Mouse (Mus musculus): Measurements from ENCODE around the gene Spire2.

- TF ChIP-seq TAL1 (IDR thresholded peaks at IDR 0.05; ENCODE audit: low read length) = no peak
- no peak for TF ChIP-seq GATA1 (IDR thresholded peaks at IDR 0.05; ENCODE audit: low read length)
Observed at GRCm38 (mm10) chr8:123328552-123328951, 4.0 kb upstream of the Spire2 start.

Data from erythroblast, embryonic 14.5 days (primary cell).